Mouse (Mus musculus): ENCODE data around the gene Cacna1b. TPM values are rescaled to one million over a fixed set of nuclear protein-coding genes. Genes with fewer than 3 reads are reported as not detected.

Gene Cacna1b
- polyA plus RNA-seq, 1 experiment from 2014 or later: 0.47 TPM

DNA sequence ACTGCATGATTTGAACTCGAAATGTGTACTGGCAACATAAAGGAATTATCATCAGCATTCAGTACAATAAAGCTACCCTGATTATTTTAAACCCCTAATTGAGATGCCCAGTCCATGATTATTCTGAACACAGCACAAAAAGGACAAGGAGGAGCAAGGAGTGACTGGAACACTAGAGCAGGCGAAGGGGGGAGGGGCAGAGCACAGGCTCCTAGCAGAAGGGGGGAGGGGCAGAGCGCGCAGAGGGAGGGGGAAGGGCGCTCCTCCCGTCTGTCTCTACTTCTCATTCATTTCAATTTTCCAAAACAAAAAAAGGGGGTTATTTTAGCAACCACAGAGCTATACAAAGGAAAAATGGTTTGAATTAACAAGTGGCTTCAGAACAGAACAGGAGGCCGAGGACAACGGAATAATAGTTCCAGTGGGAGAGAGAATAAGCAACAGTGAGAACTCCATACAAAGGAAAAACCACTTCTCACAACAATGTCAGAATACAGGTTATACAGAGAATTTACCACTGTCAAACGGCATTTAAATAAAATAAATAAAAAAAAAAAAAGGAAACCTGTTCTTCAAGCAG is 98.2 kb downstream of the Cacna1b start:
- Histone ChIP-seq H3K4me2 (replicated peaks; ENCODE audit: low read depth) (no peak overlapping the region), H3K27ac (ENCODE audit: low read depth, low read length) (no peak overlapping the region), H3K27me3 (replicated peaks; ENCODE audit: control insufficient read depth, insufficient read depth, low read length) (no peaks in the 10 kb centered on the region), H3K36me3 (ENCODE audit: control insufficient read depth, insufficient read depth) (no peaks in the 10 kb centered on the region), H3K4me3 (ENCODE audit: low read depth, low read length) (no peak overlapping the region), H3K9me3 (ENCODE audit: control insufficient read depth) (no peaks in the 10 kb centered on the region), H3K9ac (ENCODE audit: low read depth, low read length) (no peak overlapping the region), H3K4me1 (replicated peaks; ENCODE audit: control insufficient read depth, insufficient read depth, low read length) (no peaks in the 10 kb centered on the region)
- ATAC-seq: no peak
- WGBS: 36% methylated on average over 9 of the region's 9 CpGs
- TF ChIP-seq CTCF (IDR thresholded peaks at IDR 0.05; ENCODE audit: low read depth): no peak

DNA sequence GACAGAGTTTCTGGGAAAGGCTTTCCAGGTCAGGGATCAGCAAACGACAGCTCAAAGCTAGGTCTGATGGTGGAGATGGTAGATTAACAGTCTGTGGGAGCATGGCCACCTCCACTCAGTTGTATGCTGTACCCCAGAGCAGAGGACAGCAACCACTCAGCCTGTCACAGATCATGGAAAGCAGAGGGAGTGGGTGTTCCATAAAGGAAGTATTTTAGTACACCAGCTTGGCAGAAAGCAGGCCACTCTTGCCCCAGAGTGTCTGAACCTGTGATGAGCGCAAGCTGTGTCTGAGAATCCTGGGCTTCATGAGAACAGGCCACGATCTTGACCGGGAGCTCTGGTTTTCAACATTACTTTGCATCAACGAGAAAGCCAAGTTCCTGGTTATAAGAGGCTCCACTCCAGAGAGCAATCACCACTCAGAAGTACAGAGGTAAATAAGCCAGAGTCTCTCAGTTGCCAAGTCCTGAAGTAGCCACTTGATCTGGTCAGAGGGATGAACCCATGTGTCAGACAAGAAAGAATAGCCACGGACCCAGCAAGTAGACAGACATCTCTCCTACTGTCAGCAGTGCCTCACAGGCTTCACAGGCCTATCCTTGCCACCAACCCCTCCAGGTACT is 103.7 kb downstream of the Cacna1b start:
- no peak for TF ChIP-seq CTCF (IDR thresholded peaks at IDR 0.05; ENCODE audit: low read depth)
- no peaks in the 10 kb centered on the region for H3K4me1 ChIP-seq (replicated peaks; ENCODE audit: control insufficient read depth, insufficient read depth, low read length)
- H3K27me3 ChIP-seq (replicated peaks; ENCODE audit: control insufficient read depth, insufficient read depth, low read length): no peaks in the 10 kb centered on the region
- H3K9me3 ChIP-seq (ENCODE audit: control insufficient read depth): no peaks in the 10 kb centered on the region
- no peaks in the 10 kb centered on the region for H3K36me3 ChIP-seq (ENCODE audit: control insufficient read depth, insufficient read depth)
- H3K4me2 ChIP-seq (replicated peaks; ENCODE audit: low read depth): no peak overlapping the region
- H3K9ac ChIP-seq (ENCODE audit: low read depth, low read length): no peak overlapping the region
- no peak overlapping the region for H3K4me3 ChIP-seq (ENCODE audit: low read depth, low read length)
- H3K27ac ChIP-seq (ENCODE audit: low read depth, low read length): no peak overlapping the region
- ATAC-seq: no peak
- WGBS: 64% methylated on average over 6 of the region's 6 CpGs

DNA sequence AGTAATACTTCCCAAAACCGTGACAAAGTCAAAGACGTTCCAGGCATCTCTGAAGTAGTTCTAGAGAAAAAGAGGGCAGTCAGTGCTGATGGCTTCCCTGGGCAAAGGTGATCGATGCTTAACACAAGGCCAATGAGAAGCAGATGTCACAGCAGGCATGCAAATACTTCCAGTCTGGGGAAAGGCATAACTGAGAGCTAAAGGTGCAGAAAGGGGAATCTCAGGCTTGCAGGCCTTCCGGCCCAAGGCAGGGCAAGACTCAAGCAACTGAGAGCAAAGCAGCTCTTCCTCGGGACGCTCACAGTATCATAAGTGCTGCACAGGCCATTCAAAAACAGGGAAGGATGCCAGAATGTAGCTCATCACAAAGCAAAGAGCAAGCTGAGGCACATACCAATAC is 114.4 kb downstream of the Cacna1b start:
- no peak for TF ChIP-seq CTCF (IDR thresholded peaks at IDR 0.05; ENCODE audit: low read depth)
- no peak overlapping the region for H3K9ac ChIP-seq (ENCODE audit: low read depth, low read length)

DNA sequence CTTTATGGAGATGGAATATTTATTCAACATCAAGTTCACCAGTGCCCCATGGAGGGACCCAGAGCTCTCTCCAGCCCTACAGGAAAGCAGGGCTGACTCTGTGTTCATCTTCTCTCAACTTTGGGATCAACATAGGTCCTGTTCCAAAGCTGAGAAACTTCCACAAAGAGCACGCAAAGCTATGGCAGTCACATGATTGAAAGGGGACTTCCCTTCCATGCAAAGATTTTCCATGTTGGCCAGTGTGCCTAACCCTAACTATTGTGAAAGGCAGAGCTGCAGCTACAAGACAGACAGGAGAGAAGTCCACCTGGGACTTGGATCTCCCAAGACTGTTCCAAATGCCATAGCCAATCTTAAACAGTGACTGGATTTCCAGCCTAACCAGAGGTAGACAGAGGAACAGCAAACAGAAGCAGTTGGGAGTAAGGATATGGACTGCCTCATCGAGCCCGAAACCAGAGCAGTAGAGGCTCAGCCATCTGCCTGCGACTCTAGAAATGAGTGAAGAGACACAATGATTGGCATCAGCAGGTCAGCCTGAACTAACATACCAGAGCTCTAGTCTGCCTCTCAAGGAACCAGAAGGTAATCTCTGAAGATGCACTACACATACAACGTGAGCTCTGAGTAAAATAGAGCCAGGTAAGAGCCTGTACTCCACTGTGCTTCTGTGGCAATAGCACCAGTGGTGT is 116.4 kb downstream of the Cacna1b start:
- Histone ChIP-seq H3K9me3 (ENCODE audit: control insufficient read depth) (no peaks in the 10 kb centered on the region), H3K4me3 (ENCODE audit: low read depth, low read length) (no peak overlapping the region), H3K9ac (ENCODE audit: low read depth, low read length) (no peak overlapping the region), H3K27ac (ENCODE audit: low read depth, low read length) (no peak overlapping the region), H3K4me2 (replicated peaks; ENCODE audit: low read depth) (no peak overlapping the region), H3K27me3 (replicated peaks; ENCODE audit: control insufficient read depth, insufficient read depth, low read length) (no peaks in the 10 kb centered on the region), H3K36me3 (ENCODE audit: control insufficient read depth, insufficient read depth) (no peaks in the 10 kb centered on the region), H3K4me1 (replicated peaks; ENCODE audit: control insufficient read depth, insufficient read depth, low read length) (no peaks in the 10 kb centered on the region)
- TF ChIP-seq CTCF (IDR thresholded peaks at IDR 0.05; ENCODE audit: low read depth): no peak
- no peak for ATAC-seq
- 78% methylated on average over 5 of the region's 5 CpGs for WGBS

More for the DNA sequence above, 114.4 kb downstream of the Cacna1b start:
- Histone ChIP-seq H3K4me1 (replicated peaks; ENCODE audit: control insufficient read depth, insufficient read depth, low read length) (no peaks in the 10 kb centered on the region), H3K27ac (ENCODE audit: low read depth, low read length) (no peak overlapping the region), H3K27me3 (replicated peaks; ENCODE audit: control insufficient read depth, insufficient read depth, low read length) (no peaks in the 10 kb centered on the region), H3K36me3 (ENCODE audit: control insufficient read depth, insufficient read depth) (no peaks in the 10 kb centered on the region), H3K4me3 (ENCODE audit: low read depth, low read length) (no peak overlapping the region), H3K4me2 (replicated peaks; ENCODE audit: low read depth) (no peak overlapping the region), H3K9me3 (ENCODE audit: control insufficient read depth) (no peaks in the 10 kb centered on the region)
- 85% methylated on average over 6 of the region's 6 CpGs for WGBS
- no peak for ATAC-seq

DNA sequence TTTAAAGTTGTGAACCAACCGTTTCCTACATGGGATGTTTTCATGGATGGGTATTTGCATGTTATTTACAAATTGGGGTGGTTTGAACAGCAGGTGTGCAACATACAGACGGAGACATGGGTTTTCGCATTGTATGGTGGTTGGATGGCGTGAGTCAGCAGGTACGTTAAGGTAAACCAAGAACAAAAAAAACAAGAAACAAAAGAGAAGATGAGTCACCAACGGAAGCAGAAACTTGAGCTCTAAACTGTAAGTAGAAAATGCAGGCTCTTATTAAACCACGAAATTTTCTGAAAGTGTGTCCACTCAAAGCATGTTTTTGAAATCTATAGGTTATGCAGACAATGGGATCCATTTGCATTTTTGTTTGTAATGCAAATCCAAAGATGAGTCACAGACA is 120.1 kb downstream of the Cacna1b start:
- no peak overlapping the region for H3K4me2 ChIP-seq (replicated peaks; ENCODE audit: low read depth)
- WGBS: 85% methylated on average over 7 of the region's 7 CpGs
- no peak for TF ChIP-seq CTCF (IDR thresholded peaks at IDR 0.05; ENCODE audit: low read depth)

DNA sequence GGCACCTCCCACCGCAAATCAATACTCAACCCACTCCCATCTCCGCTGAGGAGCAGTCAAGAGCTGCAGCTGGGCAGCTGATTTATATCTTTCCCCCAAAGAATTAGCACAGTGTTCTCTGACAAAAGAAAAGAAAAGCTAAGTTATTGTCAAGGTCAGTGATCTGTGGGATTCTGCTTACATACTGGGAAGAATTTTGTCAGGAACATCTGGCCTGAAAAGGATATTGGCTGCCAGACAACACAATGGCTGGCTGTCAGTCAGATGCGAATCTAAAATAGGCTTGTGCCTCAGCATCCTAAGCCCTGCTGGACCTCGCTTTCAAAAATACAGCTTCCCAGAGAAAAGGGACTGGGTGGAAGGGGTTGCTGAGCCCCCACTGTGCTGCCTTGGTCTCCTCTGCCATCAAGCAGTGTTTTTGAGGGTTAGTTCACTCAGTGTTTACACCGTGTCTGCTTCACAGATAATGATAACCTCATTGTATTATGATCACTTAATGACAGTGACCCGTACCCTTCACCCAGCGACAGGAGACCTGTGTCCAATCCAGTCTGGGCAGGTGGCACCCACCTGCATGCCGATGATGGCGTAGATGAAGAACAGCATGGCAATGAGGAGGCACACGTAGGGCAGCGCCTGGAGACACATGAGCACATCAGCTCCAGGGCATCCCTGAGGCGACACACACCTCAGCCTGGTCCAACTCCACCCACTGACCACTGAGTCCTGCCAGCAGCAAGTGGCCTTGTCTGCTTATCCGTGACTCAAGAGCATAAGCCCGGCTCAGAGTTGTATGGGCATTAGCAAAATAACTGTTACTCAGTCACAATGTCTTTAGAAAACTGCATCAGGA is 124.6 kb downstream of the Cacna1b start:
- no peaks in the 10 kb centered on the region for H3K9me3 ChIP-seq (ENCODE audit: control insufficient read depth)
- H3K9ac ChIP-seq (ENCODE audit: low read depth, low read length): no peak overlapping the region
- TF ChIP-seq CTCF (IDR thresholded peaks at IDR 0.05; ENCODE audit: low read depth): no peak
- H3K4me1 ChIP-seq (replicated peaks; ENCODE audit: control insufficient read depth, insufficient read depth, low read length): no peaks in the 10 kb centered on the region
- H3K4me3 ChIP-seq (ENCODE audit: low read depth, low read length): no peak overlapping the region
- H3K4me2 ChIP-seq (replicated peaks; ENCODE audit: low read depth): no peak overlapping the region
- no peak overlapping the region for H3K27ac ChIP-seq (ENCODE audit: low read depth, low read length)
- H3K27me3 ChIP-seq (replicated peaks; ENCODE audit: control insufficient read depth, insufficient read depth, low read length): no peaks in the 10 kb centered on the region
- no peak for ATAC-seq
- WGBS: 73% methylated on average over 14 of the region's 14 CpGs
- H3K36me3 ChIP-seq (ENCODE audit: control insufficient read depth, insufficient read depth): no peaks in the 10 kb centered on the region

More for the DNA sequence above, 120.1 kb downstream of the Cacna1b start:
- no peaks in the 10 kb centered on the region for H3K27me3 ChIP-seq (replicated peaks; ENCODE audit: control insufficient read depth, insufficient read depth, low read length)
- no peak overlapping the region for H3K4me3 ChIP-seq (ENCODE audit: low read depth, low read length)
- no peak for ATAC-seq
- no peaks in the 10 kb centered on the region for H3K4me1 ChIP-seq (replicated peaks; ENCODE audit: control insufficient read depth, insufficient read depth, low read length)
- no peak overlapping the region for H3K27ac ChIP-seq (ENCODE audit: low read depth, low read length)
- H3K9ac ChIP-seq (ENCODE audit: low read depth, low read length): no peak overlapping the region
- H3K9me3 ChIP-seq (ENCODE audit: control insufficient read depth): no peaks in the 10 kb centered on the region
- H3K36me3 ChIP-seq (ENCODE audit: control insufficient read depth, insufficient read depth): no peaks in the 10 kb centered on the region

All from intestine, postnatal 0 days (tissue).